14 mouse cellular contexts compared by ENCODE assay signal in genomic region chr4:63089484-63089883, GRCm38 (mm10).
DNase-seq lines count a peak whose midpoint lies in the region; ATAC-seq and TF ChIP-seq lines count a peak whose summit lies in the region.
"Had no signal": no experiment of that assay in that cellular context is flagged by ENCODE, and none has a peak within 500 bp of the region (broad histone marks: within the 10 kb centered on the region; RNA-seq: fewer than 3 reads in every experiment).

No protein-coding gene starts in this region.

- no peak overlapping the region for H3K9ac ChIP-seq in midbrain, embryonic 13.5 days (replicated peaks)
- no peak overlapping the region for H3K9ac ChIP-seq in midbrain, postnatal 0 days (replicated peaks; ENCODE audit: low read length, poor library complexity, severe bottlenecking)
- H3K9ac ChIP-seq: forebrain, embryonic 15.5 days; neural tube, embryonic 13.5 days had no signal

- 0 out of 2 replicates have a peak, but pooled peaks have one; percentile 27 for ATAC-seq in midbrain, embryonic 13.5 days
- no peak for ATAC-seq in midbrain, postnatal 0 days (ENCODE audit: low FRiP score)
- ATAC-seq: activated CD4-positive, CD25-positive, alpha-beta regulatory T cell, adult 4 months; forebrain, embryonic 15.5 days had no signal

- peak overlapping the region; percentile 44; the same call in 1 of the 2 replicates for H3K27ac ChIP-seq in heart, embryonic 10.5 days
- no peak overlapping the region for H3K27ac ChIP-seq in midbrain, embryonic 13.5 days
- no peak overlapping the region for H3K27ac ChIP-seq in midbrain, postnatal 0 days (ENCODE audit: low read depth, low read length)
- H3K27ac ChIP-seq in embryonic facial prominence, embryonic 10.5 days (replicated peaks) = peak overlapping the region; percentile 14; the same call in 1 of the 2 replicates
- H3K27ac ChIP-seq: forebrain, embryonic 15.5 days; neural tube, embryonic 13.5 days had no signal

- no peaks in the 10 kb centered on the region for H3K9me3 ChIP-seq in heart, embryonic 10.5 days
- no peaks in the 10 kb centered on the region for H3K9me3 ChIP-seq in midbrain, embryonic 13.5 days
- no peaks in the 10 kb centered on the region for H3K9me3 ChIP-seq in midbrain, postnatal 0 days (ENCODE audit: low read length)
- no peaks in the 10 kb centered on the region for H3K9me3 ChIP-seq in embryonic facial prominence, embryonic 10.5 days
- H3K9me3 ChIP-seq: forebrain, embryonic 15.5 days; neural tube, embryonic 13.5 days had no signal

- peaks cover 31% of the 10 kb centered on the region for H3K4me1 ChIP-seq in heart, embryonic 10.5 days
- H3K4me1 ChIP-seq in midbrain, embryonic 13.5 days (replicated peaks) = no peaks in the 10 kb centered on the region
- no peaks in the 10 kb centered on the region for H3K4me1 ChIP-seq in midbrain, postnatal 0 days (ENCODE audit: insufficient read depth, low read length)
- H3K4me1 ChIP-seq in embryonic facial prominence, embryonic 10.5 days = peaks cover 26% of the 10 kb centered on the region
- H3K4me1 ChIP-seq: forebrain, embryonic 15.5 days had no signal

- H3K4me2 ChIP-seq in midbrain, embryonic 13.5 days (replicated peaks) = no peak overlapping the region
- no peak overlapping the region for H3K4me2 ChIP-seq in midbrain, postnatal 0 days (ENCODE audit: low read depth, low read length, poor library complexity, severe bottlenecking)
- H3K4me2 ChIP-seq: forebrain, embryonic 15.5 days; neural tube, embryonic 13.5 days had no signal

- no peak for DNase-seq in heart, embryonic 10.5 days (ENCODE audit: low spot score)
- DNase-seq in heart, adult 9 months (ENCODE audit: low spot score in 2 of 2) = no peak
- DNase-seq in midbrain, postnatal 0 days (ENCODE audit: low spot score) = no peak
- peak; percentile 21 for DNase-seq in embryonic facial prominence, embryonic 10.5 days (ENCODE audit: low spot score)
- DNase-seq in thymus, postnatal 10 days (ENCODE audit: low spot score in 2 of 2) = peak; percentile 57 to 75
- DNase-seq in cerebellum, adult 8-10 months = no peak
- DNase-seq in cerebellum, adult 11 months = no peak
- DNase-seq: cerebellum, postnatal 10 days; kidney, adult 18-20 months; lung, postnatal 14 days had no signal

- no peak for TF ChIP-seq CTCF in midbrain, postnatal 0 days (IDR thresholded peaks at IDR 0.05)

- 57% methylated on average over 1 of the region's 1 CpGs for WGBS in heart, embryonic 10.5 days
- WGBS in midbrain, embryonic 13.5 days = 95% methylated on average over 1 of the region's 1 CpGs
- WGBS in midbrain, postnatal 0 days = 93% methylated on average over 1 of the region's 1 CpGs
- WGBS in embryonic facial prominence, embryonic 10.5 days = 76% methylated on average over 1 of the region's 1 CpGs

- no peak overlapping the region for H3K4me3 ChIP-seq in heart, embryonic 10.5 days
- no peak overlapping the region for H3K4me3 ChIP-seq in midbrain, embryonic 13.5 days (replicated peaks)
- no peak overlapping the region for H3K4me3 ChIP-seq in midbrain, postnatal 0 days (ENCODE audit: low read depth, low read length)
- H3K4me3 ChIP-seq in embryonic facial prominence, embryonic 10.5 days = no peak overlapping the region
- H3K4me3 ChIP-seq: forebrain, embryonic 15.5 days; neural tube, embryonic 13.5 days had no signal

- H3K36me3 ChIP-seq in heart, embryonic 10.5 days = peaks cover 30% of the 10 kb centered on the region; the same call in 1 of the 2 replicates
- H3K36me3 ChIP-seq in midbrain, embryonic 13.5 days = peaks cover 73% of the 10 kb centered on the region
- H3K36me3 ChIP-seq in midbrain, postnatal 0 days (ENCODE audit: insufficient read depth, low read length) = peaks cover 29% of the 10 kb centered on the region
- H3K36me3 ChIP-seq in embryonic facial prominence, embryonic 10.5 days (replicated peaks) = peaks cover 90% of the 10 kb centered on the region
- H3K36me3 ChIP-seq: forebrain, embryonic 15.5 days had no signal

- no peaks in the 10 kb centered on the region for H3K27me3 ChIP-seq in heart, embryonic 10.5 days (ENCODE audit: insufficient read depth, poor library complexity, severe bottlenecking)
- no peaks in the 10 kb centered on the region for H3K27me3 ChIP-seq in midbrain, embryonic 13.5 days
- no peaks in the 10 kb centered on the region for H3K27me3 ChIP-seq in midbrain, postnatal 0 days (ENCODE audit: insufficient read depth, low read length)
- H3K27me3 ChIP-seq in embryonic facial prominence, embryonic 10.5 days (replicated peaks; ENCODE audit: low read depth, poor library complexity, severe bottlenecking) = no peaks in the 10 kb centered on the region
- H3K27me3 ChIP-seq: forebrain, embryonic 15.5 days; neural tube, embryonic 13.5 days had no signal

Comparison
In these comparisons a context has a peak if more than half of its experiments do, and no peak if none do; other contexts are left out.
1. DNase-seq: peak in embryonic facial prominence, embryonic 10.5 days (single experiment) and thymus, postnatal 10 days (2 of 2); none in heart, embryonic 10.5 days (single experiment), heart, adult 9 months (0 of 2), midbrain, postnatal 0 days (single experiment), cerebellum, adult 8-10 months (single experiment) and cerebellum, adult 11 months (single experiment).
2. H3K27ac ChIP-seq: peak in heart, embryonic 10.5 days (single experiment) and embryonic facial prominence, embryonic 10.5 days (single experiment); none in midbrain, embryonic 13.5 days (single experiment) and midbrain, postnatal 0 days (single experiment).